15 mouse cellular contexts compared by ENCODE assay signal in genomic region chr16:85897854-85898253, GRCm38 (mm10). TPM values are rescaled to one million over a fixed set of nuclear protein-coding genes. Genes with fewer than 3 reads are reported as not detected.
DNase-seq lines count a peak whose midpoint lies in the region; ATAC-seq and TF ChIP-seq lines count a peak whose summit lies in the region.
"Had no signal": no experiment of that assay in that cellular context is flagged by ENCODE, and none has a peak within 500 bp of the region (broad histone marks: within the 10 kb centered on the region; RNA-seq: fewer than 3 reads in every experiment).

No protein-coding gene starts in this region.

- H3K79me2 ChIP-seq in liver, adult 2 months (ENCODE audit: control insufficient read depth, insufficient read depth, low read length), result no peaks in the 10 kb centered on the region

- H3K4me1 ChIP-seq in heart, embryonic 13.5 days, result peaks cover 15% of the 10 kb centered on the region
- H3K4me1 ChIP-seq in liver, adult 2 months (ENCODE audit: control insufficient read depth, insufficient read depth, low read length), result peaks cover 2% of the 10 kb centered on the region
- peaks cover 6% of the 10 kb centered on the region; the same call in 1 of the 2 replicates for H3K4me1 ChIP-seq in liver, embryonic 11.5 days (replicated peaks; ENCODE audit: control insufficient read depth, insufficient read depth, low read length)
- peaks cover 18% of the 10 kb centered on the region for H3K4me1 ChIP-seq in embryonic facial prominence, embryonic 15.5 days
- H3K4me1 ChIP-seq in small intestine, adult 2 months (ENCODE audit: control insufficient read depth, insufficient read depth, insufficient read length, low read length), result no peaks in the 10 kb centered on the region
- no peaks in the 10 kb centered on the region for H3K4me1 ChIP-seq in thymus, adult 2 months (replicated peaks; ENCODE audit: control insufficient read depth, insufficient read depth, low read length)

- no peaks in the 10 kb centered on the region for H3K9me3 ChIP-seq in heart, embryonic 13.5 days
- no peaks in the 10 kb centered on the region for H3K9me3 ChIP-seq in liver, embryonic 11.5 days (ENCODE audit: control insufficient read depth, low read length)
- no peaks in the 10 kb centered on the region for H3K9me3 ChIP-seq in embryonic facial prominence, embryonic 15.5 days (replicated peaks)

- no peak for DNase-seq in heart, adult 18-20 months
- DNase-seq in liver, adult 2 months (ENCODE audit: extremely low read depth, low read depth, low spot score), result no peak
- DNase-seq in liver, embryonic 11.5 days (ENCODE audit: low spot score), result no peak
- no peak for DNase-seq in thymus, adult 2 months
- DNase-seq in adrenal gland, postnatal 4 days (ENCODE audit: low spot score in 2 of 2), result no peak
- DNase-seq: adrenal gland, postnatal 25 days; cerebellum, adult 11-12 months; embryo, embryonic 11 days; right cerebral cortex, postnatal 4 days; thymus, adult 18-20 months had no signal

- H3K36me3 ChIP-seq in heart, embryonic 13.5 days, result 0 out of 2 replicates have a peak, but pooled peaks cover under 1% of the 10 kb centered on the region
- H3K36me3 ChIP-seq in liver, adult 2 months (ENCODE audit: control insufficient read depth, insufficient read depth, low read length), result no peaks in the 10 kb centered on the region
- H3K36me3 ChIP-seq in liver, embryonic 11.5 days (ENCODE audit: control insufficient read depth, insufficient read depth, low read length), result no peaks in the 10 kb centered on the region
- no peaks in the 10 kb centered on the region for H3K36me3 ChIP-seq in embryonic facial prominence, embryonic 15.5 days
- H3K36me3 ChIP-seq in small intestine, adult 2 months (ENCODE audit: control insufficient read depth, insufficient read depth, low read length), result no peaks in the 10 kb centered on the region
- no peaks in the 10 kb centered on the region for H3K36me3 ChIP-seq in thymus, adult 2 months (ENCODE audit: control insufficient read depth, insufficient read depth, low read length)

- 85% methylated on average over 3 of the region's 3 CpGs for WGBS in heart, embryonic 13.5 days
- 82% methylated on average over 3 of the region's 3 CpGs for WGBS in liver, adult 2 months
- WGBS in liver, embryonic 11.5 days, result 89% methylated on average over 3 of the region's 3 CpGs
- WGBS in embryonic facial prominence, embryonic 15.5 days, result 89% methylated on average over 3 of the region's 3 CpGs
- 77% methylated on average over 3 of the region's 3 CpGs for WGBS in small intestine, adult 2 months
- 84% methylated on average over 3 of the region's 3 CpGs for WGBS in thymus, adult 2 months

- no peak for TF ChIP-seq POLR2A in liver, adult 2 months (IDR thresholded peaks at IDR 0.05; ENCODE audit: extremely low read depth, insufficient read depth, low read length)
- TF ChIP-seq POLR2A in small intestine, adult 2 months (IDR thresholded peaks at IDR 0.05; ENCODE audit: low read depth, low read length), result no peak
- no peak for TF ChIP-seq POLR2A in thymus, adult 2 months (IDR thresholded peaks at IDR 0.05; ENCODE audit: control insufficient read depth, extremely low read depth, insufficient read depth, low read length, poor library complexity)

- peak overlapping the region; percentile 93 for H3K4me2 ChIP-seq in heart, embryonic 13.5 days
- no peak overlapping the region for H3K4me2 ChIP-seq in liver, embryonic 11.5 days
- peak overlapping the region; percentile 93 for H3K4me2 ChIP-seq in embryonic facial prominence, embryonic 15.5 days (replicated peaks)

- H3K27ac ChIP-seq in heart, embryonic 13.5 days (replicated peaks), result no peak overlapping the region; the same call in 1 of the 2 replicates
- no peak overlapping the region for H3K27ac ChIP-seq in liver, adult 2 months (replicated peaks; ENCODE audit: insufficient read depth, low read depth, low read length)
- H3K27ac ChIP-seq in liver, embryonic 11.5 days (ENCODE audit: low read depth, low read length), result no peak overlapping the region
- H3K27ac ChIP-seq in embryonic facial prominence, embryonic 15.5 days (replicated peaks), result no peak overlapping the region
- H3K27ac ChIP-seq in small intestine, adult 2 months (ENCODE audit: insufficient read depth, low read depth, low read length), result peak overlapping the region; percentile 6; the same call in 1 of the 2 replicates
- H3K27ac ChIP-seq in thymus, adult 2 months (ENCODE audit: control insufficient read depth, insufficient read depth, low read length), result no peak overlapping the region
- H3K27ac ChIP-seq: liver, embryonic 14.5 days had no signal

- 0 out of 2 replicates have a peak overlapping the region, but pooled peaks have one; percentile 7 for H3K9ac ChIP-seq in heart, embryonic 13.5 days
- H3K9ac ChIP-seq in liver, adult 2 months (ENCODE audit: low read depth, low read length), result no peak overlapping the region
- no peak overlapping the region for H3K9ac ChIP-seq in liver, embryonic 11.5 days (ENCODE audit: low read depth, low read length)
- no peak overlapping the region for H3K9ac ChIP-seq in embryonic facial prominence, embryonic 15.5 days
- H3K9ac ChIP-seq: liver, embryonic 14.5 days had no signal

- H3K27me3 ChIP-seq in heart, embryonic 13.5 days (replicated peaks), result no peaks in the 10 kb centered on the region; the same call in 1 of the 2 replicates
- peaks cover 14% of the 10 kb centered on the region for H3K27me3 ChIP-seq in liver, adult 2 months (ENCODE audit: control insufficient read depth, insufficient read depth, low read length)
- peaks cover 40% of the 10 kb centered on the region for H3K27me3 ChIP-seq in liver, embryonic 11.5 days (replicated peaks; ENCODE audit: control insufficient read depth, insufficient read depth, low read length)
- peaks cover 9% of the 10 kb centered on the region for H3K27me3 ChIP-seq in embryonic facial prominence, embryonic 15.5 days
- peaks cover 15% of the 10 kb centered on the region for H3K27me3 ChIP-seq in small intestine, adult 2 months (ENCODE audit: control insufficient read depth, insufficient read depth, low read length)
- H3K27me3 ChIP-seq in thymus, adult 2 months (ENCODE audit: control insufficient read depth, insufficient read depth, low read length), result no peaks in the 10 kb centered on the region; the same call in 1 of the 2 replicates

- no peak for ATAC-seq in heart, embryonic 13.5 days (ENCODE audit: extremely low read depth, insufficient number of reproducible peaks, low FRiP score, low TSS enrichment)
- no peak for ATAC-seq in liver, embryonic 11.5 days (replicated peaks; ENCODE audit: low FRiP score)
- ATAC-seq in embryonic facial prominence, embryonic 15.5 days (ENCODE audit: insufficient number of reproducible peaks, low FRiP score, low TSS enrichment, low read depth), result no peak
- ATAC-seq: forebrain, embryonic 14.5 days had no signal

- peak overlapping the region; percentile 77 for H3K4me3 ChIP-seq in heart, embryonic 13.5 days
- H3K4me3 ChIP-seq in liver, adult 2 months (ENCODE audit: insufficient read depth, low read depth, low read length), result peak overlapping the region; percentile 30; the same call in 1 of the 2 replicates
- H3K4me3 ChIP-seq in liver, embryonic 11.5 days (ENCODE audit: low read depth, low read length), result no peak overlapping the region
- H3K4me3 ChIP-seq in embryonic facial prominence, embryonic 15.5 days (replicated peaks), result peak overlapping the region; percentile 62
- H3K4me3 ChIP-seq in small intestine, adult 2 months (ENCODE audit: low read depth, low read length), result no peak overlapping the region
- no peak overlapping the region for H3K4me3 ChIP-seq in thymus, adult 2 months (ENCODE audit: control insufficient read depth, insufficient read depth, low read length)

- TF ChIP-seq CTCF in liver, adult 2 months (IDR thresholded peaks at IDR 0.05; ENCODE audit: low read depth, low read length), result no peak
- no peak for TF ChIP-seq CTCF in small intestine, adult 2 months (IDR thresholded peaks at IDR 0.05; ENCODE audit: extremely low read depth, insufficient read length, insufficient replicate concordance, low read depth, low read length)
- TF ChIP-seq CTCF in thymus, adult 2 months (IDR thresholded peaks at IDR 0.05; ENCODE audit: borderline replicate concordance, control insufficient read depth, extremely low read depth, insufficient read depth, low read length, poor library complexity), result no peak

RNA-seq across cellular contexts. Expression of gene Adamts5, which starts 3.8 kb away (rescaled TPM):
- 4.3 and 4.4 TPM in 2 replicates for polyA plus RNA-seq in heart, embryonic 13.5 days (2015; fragmentation: Nextera tagmentation; extraction: Ambion mirVana)
- 1 to 10 TPM; 6.5 to 6.9 TPM for total RNA-seq in heart, adult 18-20 months (2021)
- 0.74 and 0.81 TPM in 2 replicates for total RNA-seq in liver, adult 2 months (2014; rRNA removed)
- polyA plus RNA-seq in liver, adult 2 months (2012; rRNA removed), result 0.26 and 0.44 TPM in 2 replicates
- 0.53 TPM in 2 replicates for polyA plus RNA-seq in liver, embryonic 11.5 days (2014; fragmentation: Nextera tagmentation; extraction: Ambion mirVana)
- 6.0 and 7.0 TPM in 2 replicates for polyA plus RNA-seq in embryonic facial prominence, embryonic 15.5 days (2015; fragmentation: Nextera tagmentation; extraction: Ambion mirVana)
- polyA plus RNA-seq in small intestine, adult 2 months (2012; rRNA removed), result 0.20 and 0.34 TPM in 2 replicates
- polyA plus RNA-seq in thymus, adult 2 months (2012; rRNA removed), result 0.54 and 0.55 TPM in 2 replicates
- 1 to 10 TPM; 8.9 to 9.8 TPM for total RNA-seq in adrenal gland, postnatal 4 days (2021)

Comparison
In these comparisons a context has a peak if more than half of its experiments do, and no peak if none do; other contexts are left out.
1. H3K4me3 ChIP-seq: peak in heart, embryonic 13.5 days (single experiment), liver, adult 2 months (single experiment) and embryonic facial prominence, embryonic 15.5 days (single experiment); none in liver, embryonic 11.5 days (single experiment), small intestine, adult 2 months (single experiment) and thymus, adult 2 months (single experiment).